Mouse (Mus musculus) cerebral cortex, adult 2 months (tissue): ENCODE measurements around the gene Ppfibp1.

Source experiments
- WGBS: fragments of 180-500 bp; shearing (Covaris S2); methylation state at CpG from one replicate; pipeline ENCODE4 v1.1.7; 2018; 5-methylcytosine and 5-hydroxymethylcytosine counted together

Gene Ppfibp1

DNA sequence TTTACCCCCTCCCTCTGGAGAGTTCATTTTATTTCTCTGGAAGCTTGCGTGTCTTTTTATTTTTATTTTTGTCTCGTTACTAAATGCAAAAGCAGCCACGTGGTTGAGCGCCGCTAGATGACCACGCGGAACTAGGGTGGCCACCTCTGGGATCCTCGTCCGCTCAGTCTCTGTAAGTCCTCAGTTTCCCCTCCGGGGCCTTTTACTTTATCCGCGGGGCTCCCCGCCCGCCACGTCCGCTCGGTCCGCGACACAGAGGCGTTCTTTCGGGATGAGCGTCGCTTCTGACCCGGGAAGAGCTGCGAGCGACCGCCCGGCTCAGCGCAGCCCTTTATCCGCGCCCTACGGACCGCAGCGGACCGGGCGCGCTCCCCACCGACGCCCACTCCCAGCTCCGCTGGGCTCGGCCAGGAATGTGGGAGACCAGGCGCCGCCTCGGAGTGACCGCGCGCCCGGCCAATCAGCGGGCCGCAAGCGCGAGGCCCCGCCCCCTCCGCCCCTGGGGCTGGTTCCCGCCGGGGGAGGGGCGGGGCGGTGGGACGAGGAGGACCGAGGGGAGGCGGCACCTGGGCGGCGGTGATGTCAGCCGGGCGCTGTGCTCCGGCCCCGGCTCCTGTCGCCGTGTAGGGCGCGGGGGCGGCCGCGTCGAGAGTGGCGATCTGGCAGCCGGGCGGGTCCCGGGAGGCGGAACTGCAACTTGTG lies at the start of gene Ppfibp1:
Ppfibp1 (plus strand) TSS at position 530 of the 702 bp plus-strand sequence.
- under 1% methylated on average over 79 of the region's 80 CpGs for WGBS

DNA sequence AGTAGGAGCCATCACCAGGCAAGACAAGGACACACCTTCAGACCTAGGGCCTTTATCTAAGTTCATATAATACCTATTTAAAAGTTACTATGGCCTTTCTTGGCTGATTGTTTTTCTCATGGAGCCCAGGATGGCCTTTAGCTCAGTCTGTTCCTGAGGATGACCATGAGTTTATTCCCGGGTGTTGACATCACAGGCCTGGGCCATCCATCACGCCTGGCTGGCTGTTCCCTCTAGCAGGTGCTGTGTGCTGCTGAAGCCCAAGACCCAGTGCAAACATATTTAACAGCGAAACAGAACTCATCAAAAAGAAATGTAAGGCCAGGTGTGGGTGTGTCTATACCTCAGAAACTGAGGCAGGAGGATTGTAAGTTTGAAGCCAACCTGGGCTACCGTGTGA lies 49.4 kb upstream of the Ppfibp1 start:
- 94% methylated on average over 4 of the region's 4 CpGs for WGBS

DNA sequence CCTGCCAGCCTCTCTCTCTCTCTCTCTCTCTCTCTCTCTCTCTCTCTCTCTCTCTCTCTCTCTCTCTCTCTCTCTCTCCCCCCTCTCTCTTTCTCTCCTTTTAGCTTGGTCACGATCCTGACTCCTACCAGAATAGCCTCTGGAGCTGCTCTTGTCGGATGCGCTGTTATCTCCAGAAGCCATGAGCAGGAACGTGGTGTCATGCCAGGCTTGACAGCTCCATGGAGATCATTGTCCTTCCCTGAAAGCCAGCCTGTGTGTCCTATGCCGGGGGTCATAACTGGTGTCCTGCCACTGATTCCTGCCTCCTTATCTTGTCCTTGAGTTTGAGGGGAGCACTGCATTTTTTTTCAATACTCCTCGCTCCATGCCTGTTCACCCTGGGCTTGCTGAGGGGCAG lies 43.4 kb upstream of the Ppfibp1 start:
- WGBS: 89% methylated on average over 6 of the region's 6 CpGs

DNA sequence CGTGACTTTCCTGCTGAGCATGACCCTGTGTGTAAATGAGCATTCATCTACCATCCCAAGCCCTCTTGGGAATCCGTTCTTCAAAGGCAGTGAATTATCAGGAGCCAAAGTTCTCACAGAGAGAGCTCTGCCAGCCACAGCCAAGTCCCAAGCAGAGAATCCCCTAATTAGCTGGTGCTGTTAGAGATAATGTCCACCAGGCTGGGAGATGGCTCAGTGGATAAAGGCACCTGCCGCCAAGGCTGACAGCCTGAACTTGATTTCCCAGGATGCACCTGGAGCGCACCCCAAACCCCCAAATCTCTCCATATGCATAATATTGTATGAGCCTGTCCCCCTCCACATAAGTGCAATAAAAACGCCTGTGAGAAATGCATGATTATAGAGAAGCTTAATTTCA lies 42.9 kb upstream of the Ppfibp1 start:
- WGBS: 86% methylated on average over 5 of the region's 5 CpGs

DNA sequence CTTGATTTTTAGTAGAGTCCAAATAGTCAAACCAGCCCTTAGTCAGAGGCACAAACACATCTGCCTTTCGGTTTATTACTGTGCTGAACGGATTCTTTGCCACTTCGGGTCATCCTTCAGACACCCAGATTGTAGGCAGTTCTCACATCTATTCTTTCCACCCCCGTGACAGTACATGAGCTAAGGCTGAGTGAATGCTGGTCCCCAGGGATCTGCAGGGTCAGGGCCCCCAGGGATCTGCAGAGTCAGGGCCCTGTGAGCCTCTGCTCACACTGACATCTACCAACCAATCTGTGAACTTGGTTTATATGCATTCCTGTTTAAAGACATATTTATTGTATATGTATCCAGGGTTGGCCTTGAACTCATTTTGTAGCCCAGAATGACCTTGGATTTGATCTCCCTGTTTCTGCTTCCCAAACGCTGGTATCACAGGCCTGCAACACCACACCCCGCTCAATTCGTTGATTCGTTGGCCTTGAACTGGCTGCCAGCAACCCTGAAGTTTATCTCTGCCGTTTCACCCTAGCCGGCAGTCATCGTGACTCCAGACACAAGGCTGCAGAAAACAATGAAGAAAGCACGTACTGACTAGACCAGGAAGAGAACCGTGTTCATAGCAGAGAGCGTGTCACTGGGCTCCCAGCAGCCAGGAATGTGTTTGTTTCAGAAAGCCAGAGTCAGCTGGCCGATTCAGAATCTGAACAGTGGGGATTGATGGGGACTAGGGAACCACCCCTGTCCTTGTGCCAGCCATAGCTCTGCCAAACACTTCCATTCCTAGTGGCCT lies 42.1 kb upstream of the Ppfibp1 start:
- 71% methylated on average over 15 of the region's 15 CpGs for WGBS

DNA sequence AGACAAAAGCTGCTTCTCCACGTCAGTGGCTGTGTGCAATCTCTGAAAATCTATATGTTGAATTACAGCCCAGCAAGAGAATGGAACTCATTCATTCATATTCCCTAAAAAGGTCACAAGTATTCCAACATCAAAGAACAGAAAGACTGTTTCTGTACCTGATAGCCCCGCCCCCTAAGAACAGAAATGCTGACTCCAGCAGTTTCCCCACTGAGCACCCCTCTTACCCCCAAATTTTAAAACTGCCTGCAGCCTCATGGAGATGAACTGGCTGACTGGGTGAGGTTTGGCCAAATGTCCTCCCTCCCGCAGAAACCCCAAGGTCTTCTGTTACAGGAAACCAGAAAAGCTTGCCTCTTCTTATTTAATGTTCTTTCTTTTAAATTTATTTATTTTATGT lies 40.9 kb upstream of the Ppfibp1 start:
- 98% methylated on average over 3 of the region's 3 CpGs for WGBS

DNA sequence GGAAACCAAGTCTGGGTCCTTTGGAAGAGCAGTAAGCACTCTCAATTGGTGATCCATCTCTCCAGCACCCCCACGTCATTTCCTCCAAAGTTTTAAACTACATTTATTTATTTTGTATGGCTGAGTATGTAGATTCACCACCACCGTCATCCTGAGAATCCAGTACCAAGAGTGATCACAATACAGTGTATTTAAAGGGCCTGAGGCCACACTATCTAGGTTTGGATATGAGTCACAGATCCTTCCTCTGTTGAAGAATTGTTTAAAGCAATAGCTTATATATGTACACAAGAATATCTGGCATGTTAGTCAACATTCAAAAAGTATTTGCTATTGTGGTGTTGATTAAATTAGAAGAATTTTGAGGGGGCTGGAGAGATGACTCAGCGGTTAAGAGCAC lies 40.0 kb upstream of the Ppfibp1 start:
- 87% methylated on average over 3 of the region's 3 CpGs for WGBS

DNA sequence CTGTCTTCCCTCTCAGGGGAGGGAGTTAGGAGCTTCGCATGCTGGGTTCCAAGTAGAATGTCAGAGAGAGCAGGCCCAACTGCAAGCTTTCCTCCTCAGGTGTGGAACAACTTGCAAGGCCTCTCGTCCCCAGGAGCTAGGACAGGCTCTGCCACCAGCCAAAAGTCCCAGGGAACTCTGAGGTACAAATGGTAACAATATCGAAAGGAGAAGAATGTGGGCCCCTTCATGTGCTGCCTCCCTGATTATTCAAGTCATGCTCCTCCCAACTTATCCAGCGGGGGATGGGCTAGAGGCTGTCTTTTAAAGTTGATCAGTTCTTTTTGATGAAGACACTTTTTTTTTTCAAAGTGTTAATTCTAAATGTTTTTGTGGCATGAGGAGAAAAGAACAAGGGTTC lies 38.2 kb upstream of the Ppfibp1 start, which contains the start of gene Smco2:
Smco2 (plus strand) TSS at position 55 of the 400 bp plus-strand sequence.
- WGBS: 96% methylated on average over 4 of the region's 4 CpGs

DNA sequence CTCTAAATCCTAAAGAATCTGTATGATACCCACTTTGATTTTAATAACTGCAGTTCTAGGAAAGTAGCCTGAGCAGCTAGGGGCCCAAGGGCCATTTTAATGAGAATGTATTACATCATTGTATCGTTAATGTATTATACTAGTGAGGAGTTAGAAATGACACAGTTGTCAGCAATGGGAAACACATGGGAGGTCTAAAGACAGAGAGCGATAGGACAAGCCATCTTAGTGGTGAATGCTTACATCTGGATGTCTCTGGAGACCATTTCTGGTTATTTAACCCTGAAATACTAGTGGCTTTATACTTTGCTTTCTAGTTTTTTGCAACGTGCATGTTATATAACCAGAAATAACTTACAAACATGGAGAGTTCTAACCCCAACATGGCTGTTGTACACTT lies 36.4 kb upstream of the Ppfibp1 start:
- WGBS: 87% methylated on average over 3 of the region's 3 CpGs

DNA sequence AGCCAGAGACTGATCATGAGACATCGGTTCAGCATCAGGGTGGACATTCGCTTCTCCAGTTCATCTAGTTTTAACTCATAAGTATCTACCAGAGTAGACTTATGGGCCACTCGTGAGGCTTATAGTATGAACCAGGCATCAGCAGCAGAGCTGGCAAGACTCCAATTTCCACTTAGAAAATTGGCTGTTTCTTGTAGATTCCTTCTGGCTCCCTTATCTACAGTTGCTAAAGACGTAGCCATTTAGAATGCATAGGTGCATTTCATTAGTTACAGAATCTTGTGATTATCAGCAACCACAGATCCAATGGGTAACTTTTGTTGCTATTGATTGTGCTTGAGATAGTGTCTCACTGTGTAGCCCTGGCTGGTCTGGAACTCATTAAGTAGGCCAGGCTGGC lies 35.5 kb upstream of the Ppfibp1 start:
- WGBS: 72% methylated on average over 4 of the region's 4 CpGs

DNA sequence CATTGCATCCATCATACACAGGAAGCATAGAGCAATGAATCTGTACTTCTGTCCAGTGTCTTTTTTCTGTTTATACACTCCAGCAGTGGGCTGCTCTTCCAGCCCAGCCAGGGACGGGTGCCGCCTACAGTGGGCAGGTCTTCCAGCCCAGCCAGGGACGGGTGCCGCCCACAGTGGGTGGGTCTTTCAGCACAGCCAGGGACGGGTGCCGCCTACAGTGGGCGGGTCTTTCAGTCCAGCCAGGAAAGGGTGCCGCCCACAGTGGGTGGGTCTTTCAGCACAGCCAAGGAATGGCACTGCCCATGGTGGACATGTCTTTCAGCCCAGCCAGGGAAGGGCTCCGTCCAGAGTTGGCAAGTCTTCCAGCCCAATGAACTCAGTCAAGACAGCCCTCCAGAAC lies 33.1 kb upstream of the Ppfibp1 start:
- 95% methylated on average over 9 of the region's 9 CpGs for WGBS

DNA sequence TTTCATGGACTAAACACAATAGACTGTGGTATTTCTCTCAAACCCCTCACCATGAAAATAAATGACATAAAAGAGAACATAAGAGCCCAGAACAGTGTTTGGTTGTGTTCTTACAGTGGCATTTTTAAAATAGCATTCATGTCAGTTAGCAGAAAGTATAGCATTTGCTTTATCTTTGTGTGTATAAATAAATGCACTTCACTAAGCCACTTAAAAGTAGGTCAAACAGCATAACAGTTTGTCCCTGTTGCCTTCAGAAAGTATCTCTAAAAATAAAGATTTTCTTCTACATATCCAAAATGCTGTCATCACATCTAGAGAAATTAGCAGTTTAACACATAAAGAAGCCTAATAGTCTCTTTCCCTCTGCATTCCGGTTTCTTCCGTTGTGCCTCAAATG lies 30.9 kb upstream of the Ppfibp1 start:
- 50% methylated on average over 2 of the region's 2 CpGs for whole genome bisulfite sequencing

DNA sequence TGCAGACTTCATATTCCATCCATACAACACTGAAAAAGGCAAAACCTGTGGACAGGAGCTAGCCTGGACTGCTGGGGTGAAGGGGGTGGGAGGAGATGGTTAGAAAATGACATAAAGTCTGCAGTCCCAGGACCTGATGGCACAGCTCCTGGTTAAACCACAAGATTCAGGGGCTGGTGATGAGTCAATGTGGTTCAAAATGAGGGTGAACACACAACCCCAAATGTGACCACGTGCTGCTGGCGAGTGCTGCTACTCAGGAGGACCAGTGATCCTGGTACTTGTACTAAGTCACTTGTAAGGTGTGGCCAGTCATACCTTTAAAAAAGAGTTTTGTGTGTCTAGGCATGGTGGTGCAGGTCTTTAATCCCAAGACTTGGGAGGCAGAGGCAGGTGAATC lies 25.1 kb upstream of the Ppfibp1 start:
- WGBS: 97% methylated on average over 2 of the region's 2 CpGs

DNA sequence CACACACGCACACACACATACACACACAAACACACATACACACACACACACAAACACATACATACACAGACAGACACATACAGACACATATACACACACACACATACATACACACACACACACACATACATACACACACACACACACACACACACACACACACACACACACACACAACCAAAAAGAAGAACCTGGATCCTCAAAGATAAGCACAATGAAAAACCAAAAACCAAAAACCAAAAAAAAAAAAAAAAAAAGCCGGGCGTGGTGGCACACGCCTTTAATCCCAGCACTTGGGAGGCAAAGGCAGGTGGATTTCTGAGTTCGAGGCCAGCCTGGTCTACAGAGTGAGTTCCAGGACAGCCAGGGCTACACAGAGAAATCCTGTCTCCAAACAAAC lies 23.9 kb upstream of the Ppfibp1 start:
- 95% methylated on average over 5 of the region's 5 CpGs for WGBS

DNA sequence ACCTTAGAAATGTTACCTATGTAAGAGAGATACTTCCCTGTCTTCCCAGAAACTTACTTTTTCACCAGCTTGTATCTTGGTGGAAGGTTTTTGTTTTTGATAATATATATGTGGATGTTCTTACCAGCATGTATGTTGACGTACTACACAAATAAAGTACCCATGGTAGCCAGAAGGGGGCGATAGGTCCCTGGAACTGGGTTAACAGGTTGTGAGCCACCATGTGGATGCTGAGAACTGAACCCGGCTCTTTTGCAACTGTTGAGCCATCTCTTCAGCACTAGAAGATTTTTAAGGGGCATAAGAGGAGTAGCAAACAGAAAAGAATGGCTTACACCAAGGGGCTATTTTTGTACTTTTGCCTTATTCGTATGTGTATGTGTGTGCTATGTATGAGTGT lies 22.6 kb upstream of the Ppfibp1 start:
- 87% methylated on average over 4 of the region's 4 CpGs for WGBS

DNA sequence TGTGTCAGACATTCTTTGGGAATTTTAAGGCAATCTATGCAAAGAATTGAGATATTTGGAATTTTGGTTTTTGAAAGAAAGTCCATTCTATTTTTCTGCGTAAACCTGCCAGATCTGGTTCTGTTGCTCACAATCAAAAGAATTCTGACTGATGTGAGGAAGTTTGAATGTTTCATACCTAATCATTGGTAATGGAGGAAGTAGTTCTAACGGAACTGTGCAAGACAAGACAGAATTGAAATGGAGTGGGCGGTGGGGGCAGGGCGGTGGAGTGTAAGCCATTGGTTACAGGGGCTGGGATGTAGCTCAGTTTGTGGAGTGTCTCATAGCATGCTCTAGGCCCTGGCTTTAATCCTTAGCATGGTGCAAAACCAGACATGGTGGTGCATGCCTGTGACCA lies 16.3 kb upstream of the Ppfibp1 start:
- WGBS: 87% methylated on average over 4 of the region's 4 CpGs

DNA sequence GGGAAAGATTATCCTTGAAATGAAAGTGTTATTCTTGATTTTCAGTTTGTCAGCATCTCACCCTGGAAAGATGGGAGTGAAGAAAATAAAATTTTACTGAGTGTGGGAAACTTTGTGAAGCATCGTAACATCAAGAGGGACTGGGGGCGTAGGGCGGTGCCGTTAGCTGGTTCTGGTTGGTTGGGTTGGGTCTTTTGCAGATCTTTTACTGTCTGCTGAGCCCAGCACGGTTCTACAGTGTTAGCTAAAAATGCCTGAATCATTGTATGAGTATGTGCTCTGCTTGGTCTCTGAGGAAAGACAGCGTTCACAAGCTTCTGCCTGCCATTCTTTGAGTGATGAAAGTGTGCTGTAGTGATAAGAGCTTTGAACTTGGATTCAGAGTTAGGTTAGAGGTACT lies 13.9 kb upstream of the Ppfibp1 start:
- 68% methylated on average over 6 of the region's 6 CpGs for WGBS

DNA sequence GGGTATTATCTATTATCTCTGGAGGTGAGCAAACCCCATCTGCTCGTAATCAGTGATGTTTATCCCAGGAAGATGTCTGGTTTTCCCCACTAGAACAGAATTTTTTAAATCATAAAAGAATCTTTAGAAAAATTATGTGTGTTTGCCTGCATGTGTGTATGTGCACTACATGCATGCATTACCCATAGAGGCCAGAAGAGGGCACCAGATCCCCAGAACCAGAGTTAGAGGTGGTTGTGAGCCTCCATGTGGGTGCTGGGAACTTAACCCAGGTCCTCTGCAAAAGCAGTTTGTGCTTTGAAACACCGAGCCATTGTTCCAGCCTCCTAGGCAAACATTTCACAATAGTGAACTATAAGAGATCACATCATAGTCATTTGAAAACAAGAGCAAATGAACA lies 11.5 kb upstream of the Ppfibp1 start:
- WGBS: 93% methylated on average over 2 of the region's 2 CpGs

DNA sequence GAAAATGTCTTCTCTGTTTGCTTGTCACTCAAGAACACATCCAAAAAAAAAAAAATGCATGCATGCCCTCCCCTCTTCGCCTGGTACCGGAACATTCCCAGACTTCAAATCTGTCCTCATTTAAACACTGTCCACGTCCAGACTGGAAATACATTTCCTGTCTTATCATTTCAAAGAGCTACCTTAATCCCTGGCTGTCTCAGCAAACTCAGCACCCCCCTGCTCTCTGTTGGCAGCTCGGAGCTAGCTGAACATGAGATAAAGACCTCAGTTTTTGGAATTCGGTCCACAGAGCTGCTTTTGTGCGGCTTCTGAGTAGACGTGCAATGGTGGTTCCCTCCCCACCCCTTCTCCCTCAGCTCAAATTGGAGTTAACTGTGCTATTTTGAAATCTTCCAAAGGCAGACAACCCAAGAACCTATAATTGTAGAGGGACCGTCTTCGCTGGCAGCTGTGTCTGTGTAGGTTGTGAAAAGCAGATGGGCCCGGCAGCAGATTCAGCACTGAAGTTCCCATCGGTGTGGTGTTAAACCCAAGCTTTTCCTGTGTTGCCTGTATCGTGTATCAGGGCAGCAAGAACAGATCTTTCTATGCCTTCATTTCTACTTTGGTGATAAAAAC lies 10.8 kb upstream of the Ppfibp1 start:
- WGBS: 36% methylated on average over 12 of the region's 12 CpGs

DNA sequence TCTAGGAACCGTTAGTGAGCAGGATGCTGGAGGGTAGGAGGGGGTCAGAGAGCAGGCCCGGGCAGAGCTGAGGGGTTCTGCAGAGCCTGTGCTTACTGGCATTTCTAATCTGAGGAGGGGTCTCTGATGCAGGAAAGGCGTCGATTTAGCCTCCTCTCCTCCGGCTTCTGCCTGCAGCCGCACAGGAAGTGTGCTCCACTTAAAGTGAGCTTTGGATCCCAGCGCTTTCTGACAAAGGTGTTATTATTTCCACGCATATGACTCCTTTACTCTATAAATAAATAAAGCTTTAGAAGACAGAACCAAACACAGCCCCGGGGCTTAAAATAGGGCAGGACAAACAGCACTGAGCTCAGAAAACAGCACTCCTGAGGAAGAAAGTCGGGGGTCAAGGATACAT lies 9.4 kb upstream of the Ppfibp1 start:
- 24% methylated on average over 10 of the region's 10 CpGs for WGBS

DNA sequence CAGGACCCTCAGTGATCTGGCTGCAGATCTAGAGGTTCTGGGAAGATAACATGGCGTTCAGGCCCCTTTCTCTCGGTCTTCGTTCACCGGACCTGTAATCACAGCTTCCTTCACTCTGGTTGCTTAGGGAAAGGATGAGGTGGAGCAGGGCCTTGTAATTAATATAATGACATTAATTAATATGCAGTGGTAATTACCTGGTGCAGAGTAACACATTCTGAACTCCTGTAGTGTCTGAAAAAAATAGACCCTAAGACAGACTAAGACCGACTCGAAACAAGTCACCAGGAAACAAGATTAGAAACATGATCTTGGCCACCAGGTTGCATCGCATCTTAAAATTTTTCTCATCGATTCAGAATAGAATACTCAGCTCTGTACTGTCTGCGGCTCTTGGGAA lies 8.4 kb upstream of the Ppfibp1 start:
- WGBS: 69% methylated on average over 9 of the region's 9 CpGs

DNA sequence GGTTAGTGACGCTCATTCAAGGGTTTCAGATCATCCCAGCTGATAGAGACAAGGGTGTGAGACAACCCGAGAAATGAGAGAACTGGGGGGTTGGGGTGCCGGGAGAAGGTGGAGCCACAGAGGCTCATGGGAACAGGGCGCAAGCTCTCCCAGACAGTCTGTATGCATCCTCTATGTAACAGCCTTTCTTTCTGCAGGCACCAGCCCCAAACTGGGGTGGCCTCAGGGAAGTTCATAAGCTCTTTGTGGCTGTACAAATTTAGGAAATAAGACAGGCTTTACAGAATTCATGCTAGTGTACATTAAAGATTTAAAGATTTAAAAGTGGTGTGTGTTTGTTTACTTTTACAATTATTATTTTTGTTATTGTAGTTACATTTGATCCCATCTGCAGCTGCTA lies 8.0 kb upstream of the Ppfibp1 start:
- WGBS: 63% methylated on average over 4 of the region's 4 CpGs
